7 mouse cellular contexts compared by ENCODE assay signal in the genomic region with DNA sequence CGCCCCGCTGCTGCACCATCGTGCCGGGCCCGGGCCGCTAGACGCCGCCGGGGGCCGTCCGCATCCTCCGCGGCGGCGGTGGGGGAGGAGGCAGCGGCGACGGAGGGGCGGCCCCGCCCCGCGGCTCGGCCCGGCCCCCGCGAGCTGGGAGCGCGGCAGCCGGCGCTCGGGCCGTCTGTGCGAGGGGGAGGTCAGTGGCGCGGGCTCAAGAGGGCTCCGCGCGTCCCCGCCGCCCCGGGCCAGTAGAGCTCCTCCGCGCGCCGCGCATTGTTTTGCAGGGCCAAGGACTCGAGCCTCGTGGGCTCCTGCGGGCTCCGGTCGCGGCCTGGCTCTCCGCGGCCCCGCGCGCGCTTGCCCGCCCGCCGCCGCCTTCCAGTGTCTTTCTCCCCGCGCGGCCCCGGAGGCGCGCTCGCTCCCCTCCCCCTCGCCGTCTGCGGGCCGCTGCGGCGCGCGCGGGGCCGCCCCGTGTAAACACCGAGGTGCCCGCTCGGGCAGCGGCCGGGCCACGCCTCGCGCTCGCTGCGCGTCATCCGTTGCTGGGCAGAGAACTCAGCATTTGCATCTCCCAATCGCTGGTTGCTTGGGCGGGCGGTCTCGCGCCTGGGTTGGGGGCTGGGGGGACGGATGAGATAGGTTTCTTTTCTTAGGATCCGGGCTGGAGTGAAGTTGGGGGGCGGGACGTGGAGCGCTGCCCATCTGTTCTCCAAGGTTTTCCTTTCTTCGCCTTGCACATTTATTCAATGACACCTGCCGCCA. TPM values are rescaled to one million over a fixed set of nuclear protein-coding genes. Genes with fewer than 3 reads are reported as not detected.
DNase-seq lines count a peak whose midpoint lies in the region; ATAC-seq lines count a peak whose summit lies in the region.

TSS of gene Sox12 (minus strand) at position 384 of the 756 bp plus-strand sequence.

- H3K9me3 ChIP-seq in embryonic facial prominence, embryonic 11.5 days (replicated peaks; ENCODE audit: control insufficient read depth, low read length): no peaks in the 10 kb centered on the region
- no peaks in the 10 kb centered on the region for H3K9me3 ChIP-seq in limb, embryonic 10.5 days (replicated peaks)
- no peaks in the 10 kb centered on the region for H3K9me3 ChIP-seq in midbrain, embryonic 12.5 days

- H3K27ac ChIP-seq in embryonic facial prominence, embryonic 11.5 days (replicated peaks; ENCODE audit: low read depth, low read length): peak within 1 kb of the TSS; percentile 99
- peak within 1 kb of the TSS; percentile 99 for H3K27ac ChIP-seq in limb, embryonic 10.5 days
- H3K27ac ChIP-seq in midbrain, embryonic 12.5 days (replicated peaks): peak within 1 kb of the TSS; percentile 98

- WGBS in embryonic facial prominence, embryonic 11.5 days: under 1% methylated on average over 98 of the region's 104 CpGs
- under 1% methylated on average over 95 of the region's 104 CpGs for WGBS in limb, embryonic 10.5 days
- WGBS in midbrain, embryonic 12.5 days: under 1% methylated on average over 79 of the region's 104 CpGs

- peak; percentile 68 for ATAC-seq in embryonic facial prominence, embryonic 11.5 days (replicated peaks; ENCODE audit: insufficient number of reproducible peaks, low FRiP score, low TSS enrichment, low read depth)
- ATAC-seq in midbrain, embryonic 12.5 days (ENCODE audit: low FRiP score, low read depth): peak; percentile 57

- H3K36me3 ChIP-seq in embryonic facial prominence, embryonic 11.5 days (replicated peaks; ENCODE audit: control insufficient read depth, insufficient read depth, low read depth, low read length): no peaks in the 10 kb centered on the region
- peaks cover 20% of the 10 kb centered on the region for H3K36me3 ChIP-seq in limb, embryonic 10.5 days
- no peaks in the 10 kb centered on the region for H3K36me3 ChIP-seq in midbrain, embryonic 12.5 days

- DNase-seq in adrenal gland, postnatal 25 days: peak; percentile 99
- peak; percentile 98 for DNase-seq in embryonic facial prominence, embryonic 11.5 days (ENCODE audit: low spot score)
- peak; percentile 99 for DNase-seq in heart, adult 11 months
- peak; percentile 93 for DNase-seq in kidney, adult 11 months
- DNase-seq in limb, embryonic 10.5 days (ENCODE audit: low spot score): peak; percentile 99
- DNase-seq in skeletal muscle tissue, adult 2 months (ENCODE audit: low read depth, low spot score): peak; percentile 86

- peak within 1 kb of the TSS; percentile 95 for H3K4me3 ChIP-seq in embryonic facial prominence, embryonic 11.5 days (ENCODE audit: low read depth, low read length)
- H3K4me3 ChIP-seq in limb, embryonic 10.5 days: peak within 1 kb of the TSS; percentile 97
- peak within 1 kb of the TSS; percentile 92 for H3K4me3 ChIP-seq in midbrain, embryonic 12.5 days

- peak within 1 kb of the TSS; percentile 96 for H3K9ac ChIP-seq in embryonic facial prominence, embryonic 11.5 days (replicated peaks; ENCODE audit: low read length)
- peak within 1 kb of the TSS; percentile 93 for H3K9ac ChIP-seq in midbrain, embryonic 12.5 days (replicated peaks)

- H3K4me2 ChIP-seq in embryonic facial prominence, embryonic 11.5 days (ENCODE audit: low read depth, low read length): peak within 1 kb of the TSS; percentile 83
- H3K4me2 ChIP-seq in midbrain, embryonic 12.5 days (replicated peaks): peak within 1 kb of the TSS; percentile 63

- H3K4me1 ChIP-seq in embryonic facial prominence, embryonic 11.5 days (ENCODE audit: control insufficient read depth, insufficient read depth, low read length): no peaks in the 10 kb centered on the region
- H3K4me1 ChIP-seq in limb, embryonic 10.5 days: peaks cover 51% of the 10 kb centered on the region
- H3K4me1 ChIP-seq in midbrain, embryonic 12.5 days: peaks cover 40% of the 10 kb centered on the region

- no peaks in the 10 kb centered on the region for H3K27me3 ChIP-seq in embryonic facial prominence, embryonic 11.5 days (ENCODE audit: control insufficient read depth, insufficient read depth, low read length)
- H3K27me3 ChIP-seq in limb, embryonic 10.5 days (ENCODE audit: low read depth, poor library complexity, severe bottlenecking): no peaks in the 10 kb centered on the region
- H3K27me3 ChIP-seq in midbrain, embryonic 12.5 days: no peaks in the 10 kb centered on the region

RNA-seq across cellular contexts. Expression of gene Sox12, which starts in this region (rescaled TPM):
- total RNA-seq in adrenal gland, postnatal 25 days (2021): 17.0 and 22.8 TPM in 2 replicates
- polyA plus RNA-seq in embryonic facial prominence, embryonic 11.5 days (2014; fragmentation: Nextera tagmentation; extraction: Ambion mirVana): 19.6 and 20.7 TPM in 2 replicates
- 9.9 and 11.8 TPM in 2 replicates for polyA plus RNA-seq in limb, embryonic 10.5 days (2016; fragmentation: Nextera tagmentation; extraction: Ambion mirVana)
- polyA plus RNA-seq in midbrain, embryonic 12.5 days (2016; fragmentation: Nextera tagmentation; extraction: Ambion mirVana): 15.6 and 18.7 TPM in 2 replicates

Comparison
In these comparisons a context has a peak if more than half of its experiments do, and no peak if none do; other contexts are left out.
1. Peak in every context shown above with its lines: DNase-seq, ATAC-seq, H3K4me3 ChIP-seq and H3K27ac ChIP-seq.